Mouse (Mus musculus) fibroblast of lung, adult 2 months (primary cell): Measurements from ENCODE around the gene Vmn2r80.
"Not testable (repeated sequence)": the region's sequence is repeated elsewhere in the genome, so short reads cannot be mapped to it uniquely, and the experiment has no call there.

ENCODE experiments used
- DNase-seq: peaks from one replicate; pipeline ENCODE4 v3.0.0-alpha.2; 2011; ENCODE audit warnings: low read depth

The Vmn2r80 gene

DNA sequence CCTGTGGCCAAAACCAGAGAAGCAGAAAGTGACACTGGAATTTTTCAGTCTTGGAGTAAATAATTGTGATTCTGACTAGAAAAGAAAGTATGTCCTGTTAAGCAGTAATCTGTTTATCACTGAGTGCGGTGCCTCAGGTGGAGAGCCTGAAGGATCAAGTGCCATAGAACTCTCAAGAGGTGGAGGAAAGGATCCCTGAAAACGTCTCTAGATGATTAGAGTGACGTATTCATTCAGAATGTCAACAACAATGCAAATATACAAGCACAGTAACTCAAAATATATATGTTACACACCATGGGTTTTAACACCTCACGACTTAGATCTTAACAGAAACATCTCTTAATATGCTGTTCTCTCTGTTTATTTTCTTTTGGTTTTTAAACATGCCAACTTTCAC lies at the start of gene Vmn2r80:
TSS of gene Vmn2r80 (plus strand) at position 301 of the 400 bp plus-strand sequence.
- not testable (repeated sequence) for DNase-seq

DNA sequence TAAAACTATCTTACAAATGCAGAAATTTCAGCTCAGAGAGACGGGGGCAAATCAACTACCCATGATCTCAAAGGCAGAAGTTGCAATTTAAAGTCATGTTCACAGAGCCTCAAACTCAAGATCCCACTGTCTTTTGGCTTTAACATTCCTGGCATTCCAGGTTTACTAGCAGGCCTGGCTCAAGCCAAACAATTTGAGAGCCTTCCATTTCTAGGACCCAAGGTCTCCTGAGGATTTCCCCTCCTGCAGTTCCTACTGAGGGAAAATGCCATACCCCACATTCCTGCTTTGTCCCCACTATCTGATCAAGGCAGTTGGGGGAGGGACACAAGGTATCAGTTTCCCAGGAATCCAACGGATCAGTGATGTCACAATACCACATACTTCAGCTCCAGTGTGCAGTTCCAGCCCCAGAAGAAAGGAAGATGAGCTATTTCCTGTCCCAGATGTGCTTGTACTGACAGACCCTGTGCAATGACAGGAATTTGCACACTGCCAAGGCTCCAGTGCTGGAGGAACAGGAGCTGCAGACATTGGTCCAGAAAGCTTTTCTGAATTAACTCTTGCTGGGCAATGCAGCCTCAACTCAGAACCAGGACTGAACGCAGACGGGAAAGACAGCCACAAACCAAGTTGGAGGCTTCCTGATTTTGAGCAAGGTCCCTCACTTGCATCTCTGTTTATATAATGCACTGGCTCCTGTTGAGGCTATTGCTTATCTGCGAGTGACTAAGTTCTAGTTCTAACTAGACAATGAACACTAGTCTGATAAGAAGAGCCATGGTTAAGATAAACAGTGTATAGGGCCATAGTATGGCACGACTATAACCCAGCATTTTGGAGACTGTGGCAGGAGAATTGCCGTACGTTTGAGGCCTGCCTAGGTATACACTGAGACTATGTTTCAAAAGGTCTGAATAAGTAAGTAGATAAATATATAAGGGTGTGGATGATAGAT lies 42.0 kb upstream of the Vmn2r80 start:
- no peak for DNase-seq

DNA sequence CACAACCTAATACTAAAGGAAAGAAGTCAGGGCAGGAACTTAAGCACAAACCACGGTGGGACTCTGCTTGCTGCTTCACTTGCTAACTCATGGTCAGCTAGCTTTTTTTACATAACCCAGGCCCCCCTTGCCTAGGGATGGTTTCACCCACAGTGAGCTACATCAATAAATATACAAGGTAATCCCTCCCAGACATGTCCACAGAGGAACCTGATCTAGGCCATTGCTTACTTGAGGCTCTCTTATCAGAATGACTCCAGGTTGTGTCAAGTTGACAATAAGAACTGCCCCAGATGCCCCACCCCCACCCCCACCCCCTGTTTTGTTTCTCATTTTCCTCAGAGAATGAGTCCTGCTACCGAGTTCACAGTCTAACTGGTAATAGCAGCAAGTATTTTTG lies 41.0 kb upstream of the Vmn2r80 start:
- DNase-seq, result no peak

DNA sequence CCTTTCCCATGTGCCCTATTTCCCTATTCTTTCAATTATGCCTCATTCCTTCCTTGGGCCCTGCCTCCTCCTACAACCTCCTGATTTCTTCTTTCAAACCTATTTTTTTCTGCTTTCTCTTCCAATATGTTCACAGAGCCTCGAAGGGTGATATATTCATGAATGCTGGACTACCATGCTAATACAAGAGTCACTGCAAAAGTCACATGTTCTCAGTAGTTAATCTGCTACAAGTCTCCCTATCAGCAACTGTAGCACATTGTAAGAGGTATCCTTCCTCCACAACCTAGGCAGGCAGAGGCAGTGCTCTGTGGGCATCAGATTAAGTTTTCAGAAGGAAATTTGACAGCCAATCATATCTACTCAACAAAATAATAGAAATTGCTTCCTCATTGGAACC lies 39.4 kb upstream of the Vmn2r80 start:
- DNase-seq, result no peak

DNA sequence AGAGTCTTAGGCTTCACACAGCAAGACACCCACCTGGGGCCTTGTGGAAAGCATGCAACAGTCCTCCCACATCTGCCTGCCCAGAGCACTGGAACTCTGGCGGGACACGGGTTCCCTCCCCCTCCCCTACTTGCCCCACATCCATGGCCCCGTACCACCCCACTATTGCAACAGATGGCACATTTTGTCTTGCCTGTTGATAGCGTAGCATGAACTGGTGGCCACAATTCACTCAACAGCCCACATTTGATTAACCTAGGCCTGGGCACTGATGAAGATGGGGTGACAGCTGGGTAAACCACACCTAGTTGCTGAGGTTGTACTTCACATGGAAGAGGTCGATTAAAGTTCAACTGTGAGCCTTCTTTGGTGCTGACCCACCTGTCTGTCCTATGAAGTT lies 38.1 kb upstream of the Vmn2r80 start:
- no peak for DNase-seq

DNA sequence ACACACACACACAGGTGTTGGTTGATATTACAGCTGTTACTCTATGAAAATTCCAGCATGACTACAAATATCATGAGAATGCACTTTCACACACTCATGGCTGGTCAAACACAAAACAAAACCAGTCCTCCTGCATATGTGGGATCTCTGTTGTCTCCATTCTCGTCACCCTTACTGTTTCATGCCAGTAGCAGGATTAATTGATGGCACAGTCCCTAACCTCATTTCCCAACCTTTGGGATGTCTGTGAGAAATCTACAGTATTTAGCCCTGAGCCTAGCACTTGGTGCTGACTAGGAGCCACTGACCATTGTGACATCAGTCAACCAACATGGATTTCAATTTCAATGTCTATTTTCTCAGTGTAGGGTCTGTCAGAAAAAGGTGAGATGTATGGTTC lies 33.5 kb upstream of the Vmn2r80 start:
- no peak for DNase-seq

DNA sequence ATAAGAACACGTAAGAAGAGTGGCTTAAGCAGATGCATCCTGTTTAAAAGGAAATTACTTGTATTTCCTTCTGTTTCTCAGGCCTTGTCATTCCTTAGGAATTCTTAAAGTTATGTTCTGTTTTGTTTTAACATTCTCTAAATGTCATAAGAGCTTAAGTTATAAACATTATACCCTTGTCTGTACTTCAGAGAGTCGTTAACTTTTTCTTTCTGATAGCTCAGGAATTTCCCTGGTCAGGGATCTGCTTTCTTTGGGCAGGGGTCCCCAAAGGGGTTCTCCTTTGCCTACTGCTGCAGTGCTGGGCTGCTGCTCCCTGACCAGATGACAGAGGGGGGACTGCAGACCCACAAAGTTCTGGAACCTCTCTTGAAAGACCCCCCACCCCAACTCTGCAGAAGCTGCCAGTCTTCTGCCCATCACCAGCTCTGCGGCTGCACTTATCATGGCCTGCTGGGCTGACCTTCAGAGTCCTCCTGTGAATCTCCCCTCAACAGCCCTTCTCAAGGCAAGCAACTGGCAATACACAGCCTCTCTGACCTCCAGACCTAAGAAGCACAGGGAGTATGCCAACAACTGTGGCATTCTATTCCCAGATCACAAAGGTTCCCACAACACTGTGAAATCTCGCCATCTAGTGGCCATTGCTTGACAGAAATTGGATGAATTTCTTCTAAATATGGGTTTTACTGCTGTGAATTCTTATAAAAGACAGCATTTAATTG lies 32.3 kb upstream of the Vmn2r80 start:
- DNase-seq, result peak; percentile 53

DNA sequence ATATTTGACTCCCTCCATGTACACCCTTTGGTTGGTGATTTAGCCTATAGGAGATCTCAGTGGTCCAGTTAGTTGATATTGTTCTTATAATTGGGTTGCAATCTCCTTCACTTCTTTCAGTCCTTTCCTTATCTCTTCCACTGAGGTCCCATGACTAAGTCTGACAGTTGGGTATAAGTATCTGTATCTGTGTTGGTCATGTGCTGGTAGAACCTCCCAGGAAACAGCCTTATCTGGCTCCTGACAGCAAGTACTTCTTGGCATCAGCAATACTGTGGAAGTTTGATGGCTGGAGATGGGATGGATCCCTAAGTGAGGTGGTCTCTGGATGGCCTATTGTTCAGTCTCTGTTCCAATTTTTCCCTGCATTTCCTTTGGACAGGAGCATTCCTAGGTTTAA lies 3.0 kb downstream of the Vmn2r80 start:
- no peak for DNase-seq

DNA sequence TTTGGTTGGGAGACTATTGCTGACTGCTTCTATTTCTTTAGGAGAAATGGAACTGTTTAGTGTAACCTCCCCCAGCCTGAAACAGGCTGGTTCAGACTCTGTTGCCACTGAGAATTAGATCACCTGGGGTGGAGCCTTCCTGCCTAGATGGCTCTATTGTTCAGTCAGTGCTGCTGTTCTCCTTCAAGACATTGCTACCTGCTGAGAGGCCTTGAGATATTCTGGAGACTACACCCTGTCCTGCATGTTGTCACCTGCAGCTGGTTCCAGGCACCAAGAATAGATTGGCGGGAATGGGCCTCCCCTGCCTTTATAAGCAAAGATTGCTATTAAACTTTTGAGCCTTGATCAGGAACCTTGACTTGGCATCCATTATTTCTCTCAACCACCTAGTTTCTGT lies 51.4 kb downstream of the Vmn2r80 start:
- DNase-seq, result not testable (repeated sequence)

DNA sequence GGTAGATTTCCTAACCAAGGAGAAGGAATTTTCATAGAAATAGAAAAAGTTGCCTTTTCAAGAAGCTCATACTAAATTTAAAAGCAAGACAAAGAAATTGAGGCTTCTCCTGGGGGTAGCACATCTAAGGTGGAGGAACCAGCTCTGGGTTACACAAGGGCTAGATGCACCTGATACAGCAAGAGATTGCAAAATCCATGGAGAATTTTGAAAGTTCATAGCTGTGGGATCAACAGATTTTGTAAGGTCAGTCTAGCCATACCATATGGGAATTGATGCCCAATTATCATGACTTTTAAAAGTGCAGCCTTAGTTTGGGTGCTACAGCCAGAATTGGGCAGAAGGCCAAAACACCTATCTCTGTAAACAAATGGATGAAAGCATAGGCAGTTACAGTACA lies 71.9 kb downstream of the Vmn2r80 start:
- DNase-seq, result no peak

DNA sequence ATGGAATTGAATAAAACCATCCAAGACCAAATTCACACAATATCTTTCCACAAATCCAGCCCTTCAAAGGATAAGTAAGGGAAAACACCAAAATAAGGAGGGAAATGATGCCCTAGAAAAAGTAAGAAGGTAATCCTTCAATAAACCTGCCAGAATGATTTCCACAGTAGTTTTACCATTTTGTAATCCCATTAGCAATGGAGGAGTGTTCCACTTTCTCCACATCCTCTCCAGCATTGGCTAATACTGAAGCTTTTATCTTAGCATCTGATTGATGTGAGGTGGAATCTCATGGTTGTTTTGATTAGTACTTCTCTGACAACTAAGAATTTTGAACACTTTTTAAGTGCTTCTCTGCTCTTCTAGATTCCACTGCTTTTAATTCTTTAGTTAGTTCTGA lies 73.0 kb downstream of the Vmn2r80 start:
- no peak for DNase-seq

DNA sequence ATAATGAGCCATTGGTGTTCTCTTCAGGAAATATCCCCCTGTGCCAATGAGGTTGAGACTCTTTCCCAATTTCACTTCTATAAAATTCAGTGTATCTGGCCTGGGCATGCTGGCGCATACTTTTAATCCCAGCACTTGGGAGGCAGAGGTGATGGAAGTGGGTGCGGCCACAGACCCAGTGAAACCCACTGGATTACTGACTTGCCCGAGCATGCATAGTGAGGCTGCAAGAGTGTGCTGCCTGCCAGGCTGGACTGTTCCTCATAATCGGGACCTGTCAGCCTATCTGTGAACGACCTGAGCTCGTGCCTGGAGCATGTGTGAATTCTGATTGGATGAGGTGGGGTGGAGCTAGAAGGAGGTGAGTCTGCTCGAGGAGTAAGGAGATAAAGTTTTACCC lies 73.6 kb downstream of the Vmn2r80 start:
- DNase-seq, result no peak
